Mouse (Mus musculus): ENCODE results near the gene Arih1.

The Arih1 gene

DNA sequence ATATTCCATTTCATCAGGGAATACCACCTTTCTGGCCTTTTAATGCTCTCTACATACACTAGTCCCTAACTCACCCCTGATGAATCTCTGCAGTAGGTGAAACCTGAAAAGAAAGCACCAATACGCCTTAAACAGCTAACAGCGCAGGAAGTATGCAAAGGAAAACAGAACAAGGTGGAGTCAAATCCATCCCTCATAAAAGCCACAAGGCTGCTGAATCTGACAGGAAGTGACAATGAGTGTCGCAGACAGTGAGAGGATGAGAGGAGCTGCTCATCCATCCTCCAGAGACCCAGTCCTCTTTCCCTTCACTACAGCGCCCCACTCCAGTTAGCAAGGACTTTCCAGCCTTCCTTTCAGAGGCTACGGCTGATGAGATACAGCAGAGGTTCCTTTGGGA, 148.0 kb downstream of the Arih1 start:
- intact Hi-C loops (cut with DNase I) = no loop called here

Measured in adrenal gland (tissue).